ENCODE assay signal across 34 mouse cellular contexts in genomic region chr1:53321662-53322344, GRCm38 (mm10). TPM values are rescaled to one million over a fixed set of nuclear protein-coding genes. Genes with fewer than 3 reads are reported as not detected.
A peak's percentile ranks its signal among the peaks of the same experiment; 100 is the strongest.
DNase-seq lines count a peak whose midpoint lies in the region; ATAC-seq and TF ChIP-seq lines count a peak whose summit lies in the region.
"Had no signal": no experiment of that assay in that cellular context is flagged by ENCODE, and none has a peak within 500 bp of the region (broad histone marks: within the 10 kb centered on the region; RNA-seq: fewer than 3 reads in every experiment).

No protein-coding gene starts in this region.

- 87% methylated on average over 4 of the region's 4 CpGs for WGBS in liver, embryonic 11.5 days
- 66% methylated on average over 4 of the region's 4 CpGs for WGBS in liver, embryonic 16.5 days (ENCODE audit: insufficient replicate concordance)
- whole genome bisulfite sequencing in hindbrain, embryonic 14.5 days = 98% methylated on average over 4 of the region's 4 CpGs

- peaks cover 11% of the 10 kb centered on the region for H3K36me3 ChIP-seq in liver, embryonic 11.5 days (ENCODE audit: control insufficient read depth, insufficient read depth, low read length)
- peaks cover 0 to 11% of the 10 kb centered on the region in 2 experiments for H3K36me3 ChIP-seq in MEL (ENCODE audit: control insufficient read depth in 1 of 2, insufficient read depth in 2 of 2, low read length in 2 of 2)
- H3K36me3 ChIP-seq in liver, embryonic 16.5 days (ENCODE audit: control insufficient read depth, insufficient read depth) = peaks cover 5% of the 10 kb centered on the region
- peaks cover 61% of the 10 kb centered on the region for H3K36me3 ChIP-seq in hindbrain, embryonic 14.5 days (replicated peaks; ENCODE audit: control insufficient read depth, insufficient read depth)

- no peaks in the 10 kb centered on the region for H3K9me3 ChIP-seq in liver, embryonic 11.5 days (ENCODE audit: control insufficient read depth, low read length)
- no peaks in the 10 kb centered on the region for H3K9me3 ChIP-seq in MEL (replicated peaks; ENCODE audit: insufficient read depth, low read length)
- no peaks in the 10 kb centered on the region for H3K9me3 ChIP-seq in liver, embryonic 16.5 days (replicated peaks; ENCODE audit: control insufficient read depth, low read length)
- no peaks in the 10 kb centered on the region for H3K9me3 ChIP-seq in hindbrain, embryonic 14.5 days (ENCODE audit: control insufficient read depth, low read length)
- H3K9me3 ChIP-seq: embryonic facial prominence, embryonic 10.5 days; embryonic facial prominence, embryonic 13.5 days; forebrain, embryonic 12.5 days; forebrain, embryonic 15.5 days; heart, embryonic 10.5 days; heart, embryonic 13.5 days; hindbrain, embryonic 12.5 days had no signal

- H3K27me3 ChIP-seq in liver, embryonic 11.5 days (replicated peaks; ENCODE audit: control insufficient read depth, insufficient read depth, low read length) = no peaks in the 10 kb centered on the region
- H3K27me3 ChIP-seq in MEL (ENCODE audit: control insufficient read depth in 1 of 2, insufficient read depth in 2 of 2, low read length in 2 of 2) = no peaks in the 10 kb centered on the region
- H3K27me3 ChIP-seq in liver, embryonic 16.5 days (ENCODE audit: control insufficient read depth, insufficient read depth, low read depth, low read length) = no peaks in the 10 kb centered on the region
- no peaks in the 10 kb centered on the region for H3K27me3 ChIP-seq in hindbrain, embryonic 14.5 days (ENCODE audit: control insufficient read depth, insufficient read depth, low read length)
- H3K27me3 ChIP-seq: CH12.LX; embryonic facial prominence, embryonic 13.5 days; forebrain, embryonic 12.5 days; forebrain, embryonic 15.5 days; heart, embryonic 13.5 days; hindbrain, embryonic 12.5 days had no signal

- H3K4me2 ChIP-seq in liver, embryonic 11.5 days = no peak overlapping the region
- no peak overlapping the region for H3K4me2 ChIP-seq in liver, embryonic 16.5 days (ENCODE audit: low read depth, low read length)
- no peak overlapping the region for H3K4me2 ChIP-seq in hindbrain, embryonic 14.5 days (replicated peaks)
- H3K4me2 ChIP-seq: embryonic facial prominence, embryonic 13.5 days; forebrain, embryonic 12.5 days; forebrain, embryonic 15.5 days; heart, embryonic 13.5 days; hindbrain, embryonic 12.5 days had no signal

- H3K4me3 ChIP-seq in liver, embryonic 11.5 days (ENCODE audit: low read depth, low read length) = no peak overlapping the region
- H3K4me3 ChIP-seq in MEL (ENCODE audit: control insufficient read depth in 1 of 2, insufficient read depth in 1 of 2, low read depth in 2 of 2, low read length in 2 of 2) = no peak overlapping the region
- H3K4me3 ChIP-seq in liver, embryonic 16.5 days (ENCODE audit: low read depth, low read length) = no peak overlapping the region
- H3K4me3 ChIP-seq in hindbrain, embryonic 14.5 days (replicated peaks; ENCODE audit: low read length) = no peak overlapping the region
- H3K4me3 ChIP-seq: embryonic facial prominence, embryonic 10.5 days; embryonic facial prominence, embryonic 13.5 days; erythroblast, embryonic 14.5 days; forebrain, embryonic 12.5 days; forebrain, embryonic 15.5 days; gastrocnemius, adult 2 months; heart, adult 2 months; heart, embryonic 10.5 days; heart, embryonic 13.5 days; hindbrain, embryonic 12.5 days had no signal

- no peak overlapping the region for H3K27ac ChIP-seq in liver, embryonic 11.5 days (ENCODE audit: low read depth, low read length)
- H3K27ac ChIP-seq in MEL (ENCODE audit: control insufficient read depth, low read depth, low read length) = no peak overlapping the region
- no peak overlapping the region for H3K27ac ChIP-seq in liver, embryonic 16.5 days (ENCODE audit: low read length)
- H3K27ac ChIP-seq in hindbrain, embryonic 14.5 days = no peak overlapping the region
- H3K27ac ChIP-seq: embryonic facial prominence, embryonic 10.5 days; embryonic facial prominence, embryonic 13.5 days; forebrain, embryonic 12.5 days; forebrain, embryonic 15.5 days; gastrocnemius, adult 2 months; heart, adult 2 months; heart, embryonic 10.5 days; heart, embryonic 13.5 days; hindbrain, embryonic 12.5 days had no signal

- ATAC-seq in liver, embryonic 11.5 days (replicated peaks; ENCODE audit: low FRiP score) = peak; percentile 47; the same call in 1 of the 2 replicates
- ATAC-seq in liver, embryonic 16.5 days (ENCODE audit: low read depth) = peak; percentile 47; the same call in 1 of the 2 replicates
- ATAC-seq in hindbrain, embryonic 14.5 days (ENCODE audit: low FRiP score) = no peak
- ATAC-seq: activated CD4-positive, CD25-positive, alpha-beta regulatory T cell, adult 4 months; forebrain, embryonic 15.5 days; hindbrain, embryonic 16.5 days had no signal

- no peak for DNase-seq in liver, embryonic 11.5 days (ENCODE audit: low spot score)
- DNase-seq in liver (no peak), MEL (ENCODE audit: low read depth, low spot score) (no peak)
- DNase-seq in gastrocnemius, postnatal 14 days = no peak
- no peak for DNase-seq in spleen, adult 18-20 months
- no peak for DNase-seq in hindbrain, embryonic 14.5 days (ENCODE audit: low spot score)
- DNase-seq: adrenal gland, adult 8-10 months; adrenal gland, postnatal 25 days; B cell, adult 2 months; cerebellum, adult 11-12 months; cerebellum, adult 8-10 months; cerebellum, postnatal 10 days; cerebellum, postnatal 36 days; embryo, embryonic 11 days; gastrocnemius, adult 2 months; gastrocnemius, postnatal 25 days; heart, adult 2 months had no signal

- TF ChIP-seq CTCF in MEL (IDR thresholded peaks at IDR 0.05 in 2 of 3, conservative IDR thresholded peaks at IDR 0.05 in 1 of 3; ENCODE audit: control insufficient read depth in 1 of 3, insufficient read depth in 1 of 3, low read depth in 2 of 3, low read length in 3 of 3, poor library complexity in 1 of 3, severe bottlenecking in 1 of 3) = no peak

- intact Hi-C loops in gastrocnemius, postnatal 14 days (cut with DNase I; ENCODE audit: low total_unique reads) = no loop called here

- no peak for TF ChIP-seq POLR2A in MEL (IDR thresholded peaks at IDR 0.05; ENCODE audit: control insufficient read depth in 1 of 2, insufficient read depth in 1 of 2, low read depth in 1 of 2, low read length in 2 of 2, poor library complexity in 1 of 2)

- H3K9ac ChIP-seq in liver, embryonic 11.5 days (ENCODE audit: low read depth, low read length) = no peak overlapping the region
- no peak overlapping the region for H3K9ac ChIP-seq in MEL (ENCODE audit: control insufficient read depth, low read depth, low read length, poor library complexity, severe bottlenecking)
- no peak overlapping the region for H3K9ac ChIP-seq in liver, embryonic 16.5 days (ENCODE audit: low read depth, low read length)
- H3K9ac ChIP-seq in hindbrain, embryonic 14.5 days = no peak overlapping the region
- H3K9ac ChIP-seq: embryonic facial prominence, embryonic 13.5 days; forebrain, embryonic 12.5 days; forebrain, embryonic 15.5 days; heart, embryonic 13.5 days; hindbrain, embryonic 12.5 days had no signal

- 0 out of 2 replicates have a peak, but pooled peaks cover 3% of the 10 kb centered on the region for H3K4me1 ChIP-seq in liver, embryonic 11.5 days (replicated peaks; ENCODE audit: control insufficient read depth, insufficient read depth, low read length)
- peaks cover 2 to 27% of the 10 kb centered on the region in 2 experiments; a peak in 2 of 4 replicates for H3K4me1 ChIP-seq in MEL (ENCODE audit: control insufficient read depth in 1 of 2, insufficient read depth in 2 of 2, low read length in 2 of 2)
- H3K4me1 ChIP-seq in liver, embryonic 16.5 days (ENCODE audit: control insufficient read depth, low read depth, low read length) = peaks cover 3% of the 10 kb centered on the region; the same call in 1 of the 2 replicates
- H3K4me1 ChIP-seq in hindbrain, embryonic 14.5 days (replicated peaks; ENCODE audit: control insufficient read depth, insufficient read depth, low read length) = no peaks in the 10 kb centered on the region
- H3K4me1 ChIP-seq: embryonic facial prominence, embryonic 10.5 days; embryonic facial prominence, embryonic 13.5 days; forebrain, embryonic 12.5 days; forebrain, embryonic 15.5 days; heart, embryonic 10.5 days; heart, embryonic 13.5 days; hindbrain, embryonic 12.5 days had no signal

- no peak for TF ChIP-seq RAD21 in MEL (IDR thresholded peaks at IDR 0.05; ENCODE audit: low read depth, low read length)

- no peaks in the 10 kb centered on the region for H3K79me2 ChIP-seq in MEL (ENCODE audit: control insufficient read depth, insufficient read depth, low read length, poor library complexity)

- TF ChIP-seq EP300 in MEL (IDR thresholded peaks at IDR 0.05; ENCODE audit: low read depth in 1 of 2, low read length in 2 of 2) = 0 out of 4 replicates have a peak, but pooled peaks of 1 of the 2 experiments have one; percentile 22

RNA-seq across cellular contexts. Expression of gene Osgepl1, which starts 8.4 kb away (rescaled TPM):
- polyA plus RNA-seq in liver, embryonic 11.5 days (2014; fragmentation: Nextera tagmentation; extraction: Ambion mirVana) = 32.1 and 36.6 TPM in 2 replicates
- 14.1 and 16.0 TPM in 2 replicates for total RNA-seq in MEL (2012; rRNA removed)
- polyA plus RNA-seq in MEL (2012; ENCODE audit: insufficient read depth in 1 of 2, insufficient read length in 2 of 2, low read depth in 1 of 2, low replicate concordance in 2 of 2, missing spikeins in 1 of 2) = 10 to 100 TPM in 1 of 2 experiments, not detected in 1; 14.5 TPM
- polyA plus RNA-seq in liver, embryonic 16.5 days (2015; fragmentation: Nextera tagmentation; extraction: Ambion mirVana) = 21.7 and 22.0 TPM in 2 replicates
- 10 to 100 TPM; 17.9 to 18.5 TPM for total RNA-seq in gastrocnemius, postnatal 14 days (2021)
- polyA plus RNA-seq in hindbrain, embryonic 14.5 days (2014; fragmentation: Nextera tagmentation; extraction: Ambion mirVana) = 20.8 and 21.1 TPM in 2 replicates

RNA-seq across cellular contexts. Expression of gene Gm28778, which starts 24.9 kb away (rescaled TPM):
- polyA plus RNA-seq in liver, embryonic 11.5 days (2014; fragmentation: Nextera tagmentation; extraction: Ambion mirVana) = not detected in 2 replicates
- not detected in 2 replicates for total RNA-seq in MEL (2012; rRNA removed)
- 1 to 10 TPM in 1 of 2 experiments, not detected in 1; 2.0 TPM for polyA plus RNA-seq in MEL (2012; ENCODE audit: insufficient read depth in 1 of 2, insufficient read length in 2 of 2, low read depth in 1 of 2, low replicate concordance in 2 of 2, missing spikeins in 1 of 2)
- not detected in 2 replicates for polyA plus RNA-seq in liver, embryonic 16.5 days (2015; fragmentation: Nextera tagmentation; extraction: Ambion mirVana)
- total RNA-seq in gastrocnemius, postnatal 14 days (2021) = not detected
- polyA plus RNA-seq in hindbrain, embryonic 14.5 days (2014; fragmentation: Nextera tagmentation; extraction: Ambion mirVana) = not detected in 2 replicates
- total RNA-seq: adrenal gland, postnatal 25 days; CH12.LX; heart, adult 2 months; hematopoietic stem cell, adult 5-6 weeks had no signal
- polyA plus RNA-seq: embryonic facial prominence, embryonic 10.5 days; embryonic facial prominence, embryonic 13.5 days; erythroblast, embryonic 14.5 days; forebrain, embryonic 12.5 days; forebrain, embryonic 15.5 days; heart, embryonic 10.5 days; heart, embryonic 13.5 days; heart, embryonic 16.5 days; hindbrain, embryonic 12.5 days; hindbrain, embryonic 16.5 days had no signal

RNA-seq across cellular contexts. Expression of gene Ormdl1, which starts 24.9 kb away (rescaled TPM):
- 51.1 and 55.2 TPM in 2 replicates for polyA plus RNA-seq in liver, embryonic 11.5 days (2014; fragmentation: Nextera tagmentation; extraction: Ambion mirVana)
- total RNA-seq in MEL (2012; rRNA removed) = 26.0 and 31.0 TPM in 2 replicates
- polyA plus RNA-seq in MEL (2012; ENCODE audit: insufficient read depth in 1 of 2, insufficient read length in 2 of 2, low read depth in 1 of 2, low replicate concordance in 2 of 2, missing spikeins in 1 of 2) = 100 to 1,000 TPM in 1 of 2 experiments, 10 to 100 TPM in 1; 19.9 to 128 TPM
- polyA plus RNA-seq in liver, embryonic 16.5 days (2015; fragmentation: Nextera tagmentation; extraction: Ambion mirVana) = 23.7 and 26.0 TPM in 2 replicates
- 1 to 10 TPM; 3.7 to 4.9 TPM for total RNA-seq in gastrocnemius, postnatal 14 days (2021)
- polyA plus RNA-seq in hindbrain, embryonic 14.5 days (2014; fragmentation: Nextera tagmentation; extraction: Ambion mirVana) = 55.8 and 64.8 TPM in 2 replicates

RNA-seq across cellular contexts. Expression of gene Pms1, which starts 25.0 kb away (rescaled TPM):
- polyA plus RNA-seq in liver, embryonic 11.5 days (2014; fragmentation: Nextera tagmentation; extraction: Ambion mirVana) = 20.1 and 25.0 TPM in 2 replicates
- 13.4 and 13.9 TPM in 2 replicates for total RNA-seq in MEL (2012; rRNA removed)
- polyA plus RNA-seq in MEL (2012; ENCODE audit: insufficient read depth in 1 of 2, insufficient read length in 2 of 2, low read depth in 1 of 2, low replicate concordance in 2 of 2, missing spikeins in 1 of 2) = 1 to 10 TPM in 1 of 2 experiments, not detected in 1; 9.5 TPM
- polyA plus RNA-seq in liver, embryonic 16.5 days (2015; fragmentation: Nextera tagmentation; extraction: Ambion mirVana) = 6.3 and 7.2 TPM in 2 replicates
- total RNA-seq in gastrocnemius, postnatal 14 days (2021) = 1 to 10 TPM; 4.0 to 5.2 TPM
- 10.6 and 11.0 TPM in 2 replicates for polyA plus RNA-seq in hindbrain, embryonic 14.5 days (2014; fragmentation: Nextera tagmentation; extraction: Ambion mirVana)

RNA-seq across cellular contexts. Expression of gene Asdurf, which starts 30.6 kb away (rescaled TPM):
- not detected in 2 replicates for polyA plus RNA-seq in liver, embryonic 11.5 days (2014; fragmentation: Nextera tagmentation; extraction: Ambion mirVana)
- not detected in 2 replicates for total RNA-seq in MEL (2012; rRNA removed)
- polyA plus RNA-seq in MEL (2012; ENCODE audit: insufficient read depth in 1 of 2, insufficient read length in 2 of 2, low read depth in 1 of 2, low replicate concordance in 2 of 2, missing spikeins in 1 of 2) = not detected
- polyA plus RNA-seq in liver, embryonic 16.5 days (2015; fragmentation: Nextera tagmentation; extraction: Ambion mirVana) = 1.9 TPM in 1 of 2 replicates, not detected in the other
- total RNA-seq in gastrocnemius, postnatal 14 days (2021) = 1 to 10 TPM; 3.2 to 3.9 TPM
- 7.8 and 18.3 TPM in 2 replicates for polyA plus RNA-seq in hindbrain, embryonic 14.5 days (2014; fragmentation: Nextera tagmentation; extraction: Ambion mirVana)
- total RNA-seq: adrenal gland, adult 8-10 months; adrenal gland, postnatal 25 days had no signal
- polyA plus RNA-seq: brain, embryonic 14.5 days; cortical plate, adult 2 months; embryonic facial prominence, embryonic 10.5 days; erythroblast, embryonic 14.5 days; forebrain, embryonic 12.5 days; gonadal fat pad, adult 2 months; heart, adult 2 months; heart, embryonic 10.5 days; heart, embryonic 13.5 days had no signal
